Mouse (Mus musculus): Measurements from ENCODE around the gene Btbd35f16. TPM values are rescaled to one million over a fixed set of nuclear protein-coding genes. Genes with fewer than 3 reads are reported as not detected.

Btbd35f16 gene
- polyA plus RNA-seq (2012; ENCODE audit: low replicate concordance) = not detected in 2 replicates

DNA sequence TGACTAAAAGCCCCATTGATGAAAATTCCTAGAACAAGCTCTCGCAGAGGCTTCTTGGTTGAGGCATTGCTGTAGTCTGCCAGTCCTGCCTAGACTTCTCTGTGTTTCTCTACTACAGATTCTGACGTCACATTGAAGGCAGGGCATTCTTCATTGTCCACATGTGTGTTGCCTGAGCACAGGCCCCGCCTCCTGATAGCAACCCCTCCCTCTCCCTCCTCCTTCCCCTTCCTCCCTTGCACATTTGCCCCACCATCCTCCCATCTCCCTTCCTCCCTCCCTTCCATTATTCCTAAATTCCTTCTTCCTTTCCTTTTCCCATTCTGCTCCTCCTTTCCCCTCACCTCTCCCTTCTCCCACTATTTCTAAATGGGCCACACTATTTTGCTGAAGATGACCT is at the start of gene Btbd35f16:
TSS of gene Btbd35f16 (minus strand) at position 101 of the 400 bp plus-strand sequence.

Other genes with a start within 250 kb of the Btbd35f16 start
- gene Btbd35f10, start 204.1 kb downstream of the Btbd35f16 start, polyA plus RNA-seq (2012; ENCODE audit: low replicate concordance) = not detected in 2 replicates
- gene Btbd35f3, start 80.7 kb upstream of the Btbd35f16 start, polyA plus RNA-seq (2012; ENCODE audit: low replicate concordance) = not detected in 2 replicates
- gene Btbd35f28, start 239.6 kb upstream of the Btbd35f16 start, polyA plus RNA-seq (2012; ENCODE audit: low replicate concordance) = not detected in 2 replicates